Mouse (Mus musculus): Measurements from ENCODE around the gene Lrch2. TPM values are rescaled to one million over a fixed set of nuclear protein-coding genes. Genes with fewer than 3 reads are reported as not detected.
"Not testable (repeated sequence)": the region's sequence is repeated elsewhere in the genome, so short reads cannot be mapped to it uniquely, and the experiment has no call there.

Lrch2 gene
- 3.8 and 5.1 TPM in 2 replicates for polyA plus RNA-seq (2015; fragmentation: Nextera tagmentation; extraction: Ambion mirVana)

GRCm38 (mm10) chrX:147553421-147554201, at the start of gene Lrch2:
Gene Lrch2, minus strand, starts transcription at chrX:147554081.
- Histone ChIP-seq H3K4me1 (no peaks in the 10 kb centered on the region), H3K9me3 (no peaks in the 10 kb centered on the region), H3K27me3 (no peaks in the 10 kb centered on the region), H3K36me3 (no peaks in the 10 kb centered on the region), H3K27ac (peak within 1 kb of the TSS; percentile 71), H3K4me2 (peak within 1 kb of the TSS; percentile 39), H3K4me3 (peak within 1 kb of the TSS; percentile 53), H3K9ac (peak within 1 kb of the TSS; percentile 39)
- WGBS, result 14% methylated on average over 32 of the region's 50 CpGs
- peak; percentile 78 for ATAC-seq (ENCODE audit: insufficient number of reproducible peaks, low FRiP score, low TSS enrichment, low read depth)

GRCm38 (mm10) chrX:147540934-147541870, 12.7 kb downstream of the Lrch2 start:
- Histone ChIP-seq H3K9me3 (no peaks in the 10 kb centered on the region), H3K4me3 (no peak overlapping the region), H3K4me2 (no peak overlapping the region), H3K27me3 (no peaks in the 10 kb centered on the region), H3K27ac (no peak overlapping the region), H3K36me3 (no peaks in the 10 kb centered on the region), H3K9ac (no peak overlapping the region), H3K4me1 (no peaks in the 10 kb centered on the region)
- WGBS, result 62% methylated on average over 11 of the region's 11 CpGs
- ATAC-seq (ENCODE audit: insufficient number of reproducible peaks, low FRiP score, low TSS enrichment, low read depth), result no peak

GRCm38 (mm10) chrX:147538377-147538776, 15.5 kb downstream of the Lrch2 start:
- Histone ChIP-seq H3K27ac (no peak overlapping the region), H3K36me3 (no peaks in the 10 kb centered on the region), H3K4me3 (no peak overlapping the region), H3K4me2 (no peak overlapping the region), H3K9me3 (no peaks in the 10 kb centered on the region), H3K4me1 (no peaks in the 10 kb centered on the region), H3K9ac (no peak overlapping the region), H3K27me3 (no peaks in the 10 kb centered on the region)
- no peak for ATAC-seq (ENCODE audit: insufficient number of reproducible peaks, low FRiP score, low TSS enrichment, low read depth)

- H3K27me3 ChIP-seq, result not testable (repeated sequence)
Observed at GRCm38 (mm10) chrX:147537117-147537516, 16.8 kb downstream of the Lrch2 start.

GRCm38 (mm10) chrX:147535616-147536015, 18.3 kb downstream of the Lrch2 start:
- H3K27me3 ChIP-seq, result no peaks in the 10 kb centered on the region
- H3K9me3 ChIP-seq, result no peaks in the 10 kb centered on the region
- 68% methylated on average over 2 of the region's 2 CpGs for WGBS
- no peaks in the 10 kb centered on the region for H3K4me1 ChIP-seq
- no peak overlapping the region for H3K9ac ChIP-seq
- H3K4me2 ChIP-seq, result no peak overlapping the region
- no peaks in the 10 kb centered on the region for H3K36me3 ChIP-seq
- no peak for ATAC-seq (ENCODE audit: insufficient number of reproducible peaks, low FRiP score, low TSS enrichment, low read depth)
- no peak overlapping the region for H3K4me3 ChIP-seq
- no peak overlapping the region for H3K27ac ChIP-seq

More at GRCm38 (mm10) chrX:147537117-147537516, 16.8 kb downstream of the Lrch2 start:
- not testable (repeated sequence) for H3K9me3 ChIP-seq; H3K4me1 ChIP-seq; H3K9ac ChIP-seq; H3K4me2 ChIP-seq; H3K36me3 ChIP-seq; ATAC-seq (ENCODE audit: insufficient number of reproducible peaks, low FRiP score, low TSS enrichment, low read depth); H3K27ac ChIP-seq; H3K4me3 ChIP-seq
- 74% methylated on average over 3 of the region's 3 CpGs for WGBS

- no peaks in the 10 kb centered on the region for H3K4me1 ChIP-seq
- no peaks in the 10 kb centered on the region for H3K27me3 ChIP-seq
- 48% methylated on average over 4 of the region's 4 CpGs for WGBS
- H3K4me2 ChIP-seq, result no peak overlapping the region
- ATAC-seq (ENCODE audit: insufficient number of reproducible peaks, low FRiP score, low TSS enrichment, low read depth), result no peak
- H3K4me3 ChIP-seq, result no peak overlapping the region
- H3K27ac ChIP-seq, result no peak overlapping the region
- H3K36me3 ChIP-seq, result no peaks in the 10 kb centered on the region
- H3K9ac ChIP-seq, result no peak overlapping the region
- no peaks in the 10 kb centered on the region for H3K9me3 ChIP-seq
Observed at GRCm38 (mm10) chrX:147531675-147532074, 22.2 kb downstream of the Lrch2 start.

GRCm38 (mm10) chrX:147527646-147528172, 26.2 kb downstream of the Lrch2 start:
- H3K27me3 ChIP-seq, result no peaks in the 10 kb centered on the region
- no peak overlapping the region for H3K4me3 ChIP-seq
- H3K27ac ChIP-seq, result no peak overlapping the region
- H3K4me2 ChIP-seq, result no peak overlapping the region
- no peak overlapping the region for H3K9ac ChIP-seq
- ATAC-seq (ENCODE audit: insufficient number of reproducible peaks, low FRiP score, low TSS enrichment, low read depth), result no peak
- H3K9me3 ChIP-seq, result no peaks in the 10 kb centered on the region
- 53% methylated on average over 7 of the region's 7 CpGs for WGBS
- H3K36me3 ChIP-seq, result no peaks in the 10 kb centered on the region
- H3K4me1 ChIP-seq, result no peaks in the 10 kb centered on the region

- Histone ChIP-seq H3K27ac (no peak overlapping the region), H3K27me3 (no peaks in the 10 kb centered on the region), H3K9me3 (no peaks in the 10 kb centered on the region), H3K4me1 (no peaks in the 10 kb centered on the region), H3K36me3 (no peaks in the 10 kb centered on the region), H3K4me2 (no peak overlapping the region), H3K4me3 (no peak overlapping the region), H3K9ac (no peak overlapping the region)
- ATAC-seq (ENCODE audit: insufficient number of reproducible peaks, low FRiP score, low TSS enrichment, low read depth), result no peak
- 67% methylated on average over 2 of the region's 2 CpGs for WGBS
Observed at GRCm38 (mm10) chrX:147489551-147489950, 64.3 kb downstream of the Lrch2 start.

- ATAC-seq (ENCODE audit: insufficient number of reproducible peaks, low FRiP score, low TSS enrichment, low read depth); H3K4me3 ChIP-seq; H3K9me3 ChIP-seq; H3K4me2 ChIP-seq; H3K27ac ChIP-seq; H3K4me1 ChIP-seq; H3K9ac ChIP-seq; H3K27me3 ChIP-seq; H3K36me3 ChIP-seq: not testable (repeated sequence)
- WGBS, result 76% methylated on average over 1 of the region's 1 CpGs
Observed at GRCm38 (mm10) chrX:147453610-147454009, 100.3 kb downstream of the Lrch2 start, which contains the start of gene Vmn1r239-ps. Gene Vmn1r239-ps, minus strand, starts transcription at chrX:147453710.

GRCm38 (mm10) chrX:147443386-147443785, 110.5 kb downstream of the Lrch2 start:
- Histone ChIP-seq H3K4me3 (no peak overlapping the region), H3K4me2 (no peak overlapping the region), H3K27me3 (no peaks in the 10 kb centered on the region), H3K4me1 (no peaks in the 10 kb centered on the region), H3K9ac (no peak overlapping the region), H3K27ac (no peak overlapping the region), H3K9me3 (no peaks in the 10 kb centered on the region), H3K36me3 (no peaks in the 10 kb centered on the region)
- ATAC-seq (ENCODE audit: insufficient number of reproducible peaks, low FRiP score, low TSS enrichment, low read depth), result no peak
- 85% methylated on average over 4 of the region's 4 CpGs for WGBS

GRCm38 (mm10) chrX:147435400-147435799, 118.5 kb downstream of the Lrch2 start:
- no peak overlapping the region for H3K4me2 ChIP-seq
- H3K27ac ChIP-seq, result no peak overlapping the region
- H3K9ac ChIP-seq, result no peak overlapping the region
- no peaks in the 10 kb centered on the region for H3K9me3 ChIP-seq
- H3K27me3 ChIP-seq, result no peaks in the 10 kb centered on the region
- no peaks in the 10 kb centered on the region for H3K36me3 ChIP-seq
- H3K4me1 ChIP-seq, result no peaks in the 10 kb centered on the region
- H3K4me3 ChIP-seq, result no peak overlapping the region
- WGBS, result 73% methylated on average over 2 of the region's 2 CpGs
- no peak for ATAC-seq (ENCODE audit: insufficient number of reproducible peaks, low FRiP score, low TSS enrichment, low read depth)

- ATAC-seq (ENCODE audit: insufficient number of reproducible peaks, low FRiP score, low TSS enrichment, low read depth), result 0 out of 2 replicates have a peak, but pooled peaks have one; percentile 55
- Histone ChIP-seq H3K27ac (no peak overlapping the region), H3K27me3 (no peaks in the 10 kb centered on the region), H3K4me1 (no peaks in the 10 kb centered on the region), H3K9ac (no peak overlapping the region), H3K4me2 (no peak overlapping the region), H3K4me3 (no peak overlapping the region), H3K9me3 (no peaks in the 10 kb centered on the region), H3K36me3 (no peaks in the 10 kb centered on the region)
- 32% methylated on average over 1 of the region's 1 CpGs for WGBS
Observed at GRCm38 (mm10) chrX:147429753-147430152, 124.1 kb downstream of the Lrch2 start.

Data from limb, embryonic 15.5 days (tissue).